Mouse (Mus musculus) c-Kit-positive CD71-positive TER-119-positive erythroid progenitor cells, embryonic 14.5 days (primary cell): Measurements from ENCODE around the gene Atp6v1c2.

ENCODE experiments used
- DNase-seq: peaks from one replicate; pipeline ENCODE4 v3.0.0-alpha.2; 2013; ENCODE audit warnings: low spot score

The Atp6v1c2 gene

DNA sequence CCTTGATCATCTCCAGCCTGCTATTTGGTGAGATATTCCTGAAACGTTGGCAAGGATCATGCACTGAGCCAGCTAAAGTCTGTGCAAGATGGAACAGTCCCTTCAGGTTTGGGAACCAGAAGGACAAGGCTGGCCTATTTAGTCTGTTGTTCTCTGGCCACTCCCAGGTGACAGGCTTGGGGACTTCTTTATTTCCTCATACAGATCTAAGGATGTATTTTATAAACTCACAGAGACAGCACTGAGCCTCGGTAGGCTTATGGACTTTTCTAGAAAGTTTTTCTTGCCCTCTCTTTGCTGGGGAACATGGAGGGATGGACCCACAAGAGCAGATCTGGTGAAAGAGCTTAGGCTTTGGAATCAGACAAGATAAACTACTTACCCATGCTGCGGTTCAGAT lies at the start of gene Atp6v1c2:
Gene Atp6v1c2, minus strand, starts transcription at position 101 of the 400 bp plus-strand sequence.
- no peak for DNase-seq

DNA sequence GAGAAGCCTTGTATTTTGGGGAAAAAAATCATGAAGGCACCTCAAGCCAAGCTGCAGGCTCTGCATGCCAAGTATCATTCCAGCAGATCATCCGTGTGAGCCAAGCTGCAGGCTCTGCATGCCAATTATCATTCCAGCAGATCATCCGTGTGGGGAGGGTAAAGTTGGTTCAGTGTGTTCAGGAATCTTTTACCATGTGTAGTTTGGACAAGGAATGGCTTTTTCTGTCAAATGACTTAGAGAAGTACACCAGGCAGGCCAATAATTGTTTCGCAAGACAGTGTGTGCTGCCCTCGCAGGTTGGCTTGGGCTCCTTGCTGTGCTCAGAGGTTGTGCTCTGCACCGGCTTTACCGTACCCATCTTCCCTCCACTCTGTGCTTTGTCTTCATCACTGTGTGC lies 47.4 kb upstream of the Atp6v1c2 start:
- no peak for DNase-seq

DNA sequence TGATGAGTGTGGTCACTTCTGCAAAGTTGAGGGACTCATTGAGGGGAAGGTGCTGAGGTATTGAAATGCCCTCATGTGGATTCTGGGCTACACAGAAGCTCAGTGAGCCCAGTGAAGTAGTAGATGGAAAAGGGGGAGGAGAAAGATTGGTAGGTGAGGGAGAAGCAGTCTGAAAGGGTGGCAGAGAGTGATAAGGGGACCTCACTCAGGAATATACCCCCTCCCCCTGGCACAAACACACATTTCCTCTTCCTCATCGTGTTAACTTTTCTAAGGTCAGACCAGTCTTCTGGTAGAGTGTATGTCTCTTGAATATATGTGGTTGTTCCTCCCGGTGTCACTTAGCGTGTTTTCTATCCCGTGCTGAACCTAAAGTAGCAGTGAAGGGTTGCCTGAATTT lies 46.1 kb upstream of the Atp6v1c2 start:
- no peak for DNase-seq

DNA sequence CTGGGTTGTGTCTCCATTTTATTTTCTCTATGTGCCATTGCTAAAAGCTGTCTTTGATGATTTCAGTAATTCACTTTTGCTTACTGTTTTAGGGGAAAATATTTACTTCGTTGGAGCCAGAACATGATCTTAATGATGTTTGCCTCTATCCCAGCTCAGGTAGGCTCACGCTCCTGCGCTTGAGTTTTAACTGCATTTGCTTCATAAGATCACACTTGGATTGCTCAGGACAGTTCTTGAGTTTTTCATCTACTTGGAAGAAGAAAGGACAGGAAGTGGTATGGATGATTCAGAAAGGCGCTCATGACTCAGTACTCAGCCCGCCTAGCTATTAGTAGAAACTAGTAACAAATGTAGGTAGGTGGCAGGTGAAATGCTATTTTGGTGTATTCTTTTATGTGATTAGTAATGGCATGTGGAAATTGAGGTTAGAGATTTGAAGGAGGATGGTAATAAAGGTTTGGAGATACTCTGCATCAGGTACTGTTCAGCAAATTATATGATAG lies 44.4 kb upstream of the Atp6v1c2 start:
- no peak for DNase-seq

DNA sequence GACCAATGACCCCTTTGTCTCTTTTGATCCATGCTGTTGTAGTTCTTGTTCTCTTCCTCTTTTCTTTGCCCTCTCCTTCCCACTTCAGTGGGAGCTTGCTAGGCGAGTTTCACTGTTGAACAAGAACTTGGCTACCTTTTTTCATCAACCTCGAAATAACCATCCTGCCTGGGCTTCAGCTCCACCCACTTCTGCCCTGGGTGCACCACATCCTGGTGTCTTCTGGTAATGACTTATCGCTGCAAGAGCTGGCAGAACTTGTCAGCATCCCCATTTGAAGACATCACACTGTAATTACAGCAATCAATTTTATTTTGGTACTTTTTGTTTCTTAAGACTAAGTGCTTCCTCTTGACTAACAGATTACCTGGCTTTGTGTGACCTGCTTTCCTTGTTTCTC lies 43.5 kb upstream of the Atp6v1c2 start:
- DNase-seq: no peak

DNA sequence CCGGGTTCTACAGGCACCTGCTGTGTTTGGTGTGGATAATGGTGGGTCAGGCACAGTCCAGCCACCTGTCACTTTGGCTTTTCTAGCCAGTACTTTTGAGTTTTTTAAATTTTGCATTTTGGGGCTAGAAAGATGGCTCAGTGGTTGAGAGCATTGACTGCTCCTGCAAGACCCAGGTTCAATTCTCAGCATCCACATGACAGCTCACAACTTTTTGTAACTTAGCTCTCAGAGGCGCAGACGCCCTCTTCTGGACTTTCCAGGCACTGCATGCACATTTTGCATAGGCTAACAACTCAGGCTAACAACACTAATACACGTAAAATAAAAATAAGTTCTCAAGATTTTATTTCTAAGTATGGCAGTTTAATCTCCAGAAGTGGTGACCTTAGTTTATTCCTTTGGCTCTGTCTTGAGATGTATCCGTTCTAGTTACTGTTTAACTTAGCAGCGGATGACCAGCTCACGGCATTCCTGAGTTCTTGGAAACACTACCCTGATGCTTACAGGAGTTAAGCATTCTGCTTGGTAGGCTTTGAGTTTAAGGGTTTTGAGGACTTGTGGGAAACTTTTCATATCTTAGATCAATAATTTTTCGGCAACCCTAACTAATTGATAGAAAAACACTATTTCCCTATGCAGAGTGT lies 42.6 kb upstream of the Atp6v1c2 start:
- DNase-seq: peak; percentile 26

DNA sequence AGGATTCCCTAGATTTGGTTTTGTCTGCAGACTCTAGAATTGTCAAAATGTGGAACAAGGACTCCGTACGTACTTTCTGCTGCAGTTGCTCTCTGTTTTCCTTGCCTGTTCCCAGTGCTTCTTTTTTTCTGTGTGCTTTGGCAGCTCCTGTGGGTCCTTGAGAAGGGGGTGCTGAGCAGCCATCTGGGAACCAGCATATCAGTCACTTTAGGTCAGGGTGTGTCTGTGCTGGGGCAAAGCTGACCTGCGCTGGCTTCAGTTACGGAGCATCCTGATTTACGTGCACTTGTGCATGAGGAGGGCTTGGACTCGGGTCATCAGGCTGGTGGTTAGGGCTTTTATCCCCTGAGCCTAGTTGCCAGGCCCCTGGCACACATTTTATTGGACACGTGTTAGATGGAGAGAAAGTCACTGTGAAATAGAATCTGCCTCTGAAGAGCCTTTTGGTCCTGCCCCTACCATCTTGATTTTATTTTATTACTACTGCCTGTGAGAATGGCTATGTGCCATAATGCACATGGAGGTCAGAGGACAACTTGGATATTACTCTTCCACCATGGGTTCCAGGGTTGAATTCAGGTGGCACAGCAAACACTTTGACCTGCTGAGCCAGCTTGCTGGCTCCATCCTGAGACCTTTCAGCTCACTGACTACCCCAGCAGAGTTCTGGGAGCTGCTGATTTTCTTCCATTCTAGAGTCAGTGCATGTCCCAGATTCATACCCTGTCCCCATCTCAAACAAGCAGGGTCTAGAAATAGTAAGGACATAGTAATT lies 40.6 kb upstream of the Atp6v1c2 start:
- no peak for DNase-seq

DNA sequence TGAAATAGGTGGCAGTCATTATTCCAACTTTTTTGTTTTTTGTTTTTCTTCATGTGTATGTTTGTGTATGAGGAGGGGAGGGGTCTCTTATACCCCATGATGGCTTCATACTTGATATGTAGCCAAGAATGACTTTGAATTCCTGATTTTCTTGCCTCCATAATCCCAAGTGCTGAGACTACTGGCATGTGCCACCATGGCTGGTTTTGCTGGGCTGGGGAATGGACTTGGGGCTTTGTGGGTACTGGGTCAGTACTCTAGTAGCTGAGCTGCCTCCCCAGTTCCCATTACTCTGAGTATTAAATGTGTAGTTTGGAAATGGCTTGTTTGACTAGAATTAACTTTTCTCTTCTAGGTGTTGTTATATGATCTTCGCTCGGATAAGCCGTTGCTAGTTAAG lies 40.0 kb upstream of the Atp6v1c2 start:
- no peak for DNase-seq

DNA sequence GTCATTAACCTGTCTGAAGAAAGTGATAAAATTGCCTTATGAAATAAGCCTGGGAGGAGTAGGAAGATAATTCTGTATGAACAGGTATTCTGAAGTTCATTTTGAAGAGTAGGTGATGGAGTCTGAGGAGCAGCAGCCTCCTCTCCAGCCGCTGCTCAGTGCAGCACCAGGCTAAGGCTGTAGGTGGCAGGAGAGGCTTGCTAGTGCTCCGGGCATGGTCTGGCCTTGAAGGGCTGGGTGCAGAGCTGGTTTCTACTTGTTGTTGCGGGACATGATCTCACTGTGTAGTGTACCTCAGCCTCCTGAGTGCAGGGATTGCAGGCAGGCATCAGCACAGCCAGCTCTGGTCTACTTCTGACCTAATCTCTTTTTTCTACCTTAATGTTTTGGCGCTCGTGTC lies 37.8 kb upstream of the Atp6v1c2 start:
- no peak for DNase-seq

DNA sequence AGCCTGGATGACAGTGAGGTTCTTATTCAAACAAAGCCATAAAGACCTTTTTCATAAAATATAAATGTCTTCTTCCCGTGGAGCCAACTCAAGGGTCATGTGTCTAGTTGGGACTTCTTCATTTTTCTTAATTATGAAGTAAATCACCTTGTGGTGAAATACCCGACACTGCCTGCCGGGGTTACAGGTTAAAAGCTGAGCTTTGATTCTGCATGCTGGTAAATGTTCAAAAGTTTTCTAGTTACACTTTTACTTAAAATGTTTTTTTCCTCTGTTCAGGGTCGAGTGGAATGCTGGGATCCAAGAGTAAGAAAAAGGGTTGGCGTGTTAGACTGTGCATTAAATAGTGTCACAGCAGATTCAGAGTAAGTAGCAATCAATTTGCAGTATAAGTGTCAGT lies 33.2 kb upstream of the Atp6v1c2 start:
- DNase-seq: no peak

DNA sequence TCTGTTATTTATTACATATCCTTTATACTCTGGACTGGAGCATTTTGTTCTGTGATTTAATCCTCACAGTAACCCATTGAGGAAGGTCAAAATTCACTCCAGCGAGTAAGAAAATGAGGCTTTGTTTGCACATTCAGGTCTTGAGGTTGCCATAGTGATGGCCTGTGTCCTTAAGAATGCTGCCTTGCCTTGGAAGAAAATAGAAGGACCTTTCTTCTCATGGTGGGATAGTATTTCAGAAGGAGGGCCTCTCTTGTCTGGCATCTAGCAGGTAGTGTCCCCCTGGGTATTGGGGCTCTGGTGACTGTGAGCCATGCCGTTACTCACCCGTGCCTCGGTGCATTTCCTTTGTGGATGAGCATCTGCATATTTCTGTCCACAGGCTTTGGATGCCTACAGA lies 31.5 kb upstream of the Atp6v1c2 start:
- DNase-seq: no peak

DNA sequence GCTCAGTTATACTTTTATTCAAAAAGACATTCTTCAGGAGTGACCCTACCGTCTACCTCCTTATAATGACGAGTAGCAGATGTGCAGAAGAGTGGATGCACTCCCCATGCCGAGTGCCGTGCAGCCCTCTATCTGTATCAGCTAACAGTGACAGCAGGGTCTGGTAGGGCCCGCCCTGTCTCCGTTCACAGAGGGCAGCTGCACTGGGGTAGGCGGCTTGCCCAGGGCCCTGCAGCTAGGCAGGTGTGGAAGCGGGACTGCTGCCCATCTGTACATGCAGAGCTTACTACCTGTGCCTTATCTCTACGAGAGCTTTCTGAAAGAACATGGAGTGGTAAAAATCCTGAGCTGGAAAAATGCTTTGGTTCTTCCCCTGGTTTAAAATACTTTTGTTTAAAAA lies 30.9 kb upstream of the Atp6v1c2 start:
- DNase-seq: no peak

DNA sequence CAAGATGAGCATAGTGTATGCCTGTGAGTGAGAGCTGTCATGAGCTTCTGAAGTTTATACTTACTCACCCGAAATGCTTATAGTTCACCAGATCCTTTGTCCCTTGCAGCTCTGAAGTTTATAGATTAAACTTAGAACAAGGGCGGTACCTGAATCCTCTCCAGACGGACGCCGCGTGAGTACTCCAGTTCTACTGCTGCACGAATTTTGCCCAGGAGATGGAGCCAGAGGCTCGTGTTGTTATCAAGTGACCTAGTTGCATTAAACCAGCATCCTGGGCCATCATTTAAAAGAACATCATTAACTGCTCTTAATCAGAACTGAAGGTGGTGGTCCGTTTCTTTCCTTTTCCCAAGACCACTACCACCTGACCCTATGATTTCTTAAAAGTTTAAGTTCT lies 29.8 kb upstream of the Atp6v1c2 start:
- DNase-seq: no peak

DNA sequence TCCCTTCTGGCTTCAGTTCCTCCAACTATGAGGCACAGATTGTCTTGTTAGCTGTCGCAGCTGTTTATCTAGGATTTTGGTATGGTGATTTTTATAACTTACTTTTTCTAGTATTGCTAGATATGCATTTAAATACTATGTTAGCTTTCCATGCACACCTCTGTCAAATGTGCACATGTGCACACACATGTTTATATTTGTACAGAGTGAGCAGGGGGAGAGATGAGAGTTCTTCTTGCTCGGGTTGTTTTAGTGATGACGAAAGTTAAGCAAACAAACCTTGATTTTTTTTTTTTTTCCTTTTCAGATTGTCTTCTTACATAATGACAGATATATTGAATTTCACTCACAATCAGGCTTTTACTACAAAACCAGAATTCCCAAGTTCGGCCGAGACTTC lies 28.6 kb upstream of the Atp6v1c2 start:
- DNase-seq: no peak

DNA sequence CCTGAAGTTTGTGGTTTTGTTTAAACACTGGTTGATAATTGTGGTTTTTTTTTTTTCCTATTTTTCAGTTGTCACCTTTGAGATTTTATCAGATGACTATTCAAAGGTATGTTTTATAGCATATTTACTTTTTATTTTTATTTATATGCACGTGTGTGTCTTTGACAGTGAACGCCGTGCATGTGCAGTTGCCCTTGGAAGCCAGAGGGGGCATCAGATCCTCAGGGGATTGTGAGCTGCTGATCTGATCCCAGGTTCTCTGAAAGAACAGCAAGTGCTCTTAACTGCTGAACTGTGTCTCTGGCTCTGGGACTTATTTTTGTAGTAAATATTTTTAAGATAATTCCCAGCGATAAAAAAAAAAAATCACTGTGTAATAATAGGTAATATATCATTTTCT lies 27.7 kb upstream of the Atp6v1c2 start:
- no peak for DNase-seq

DNA sequence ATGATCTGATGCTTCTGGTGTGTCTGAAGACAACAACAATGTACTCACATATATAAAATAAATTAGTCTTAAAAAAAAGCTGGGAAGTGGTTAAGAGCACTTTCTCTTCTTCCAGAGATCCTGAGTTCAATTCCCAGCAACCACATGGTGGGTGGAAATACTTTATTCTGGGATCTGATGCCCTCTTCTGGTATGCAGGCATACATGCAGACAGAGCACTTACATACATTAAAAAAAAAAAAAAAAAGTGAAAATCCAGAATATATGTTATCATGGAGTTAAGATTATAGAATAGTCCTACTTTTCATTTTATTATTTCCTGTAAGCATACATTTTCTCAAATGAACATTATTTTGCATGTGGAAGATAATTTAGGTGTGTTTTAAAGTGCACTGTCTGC lies 20.9 kb upstream of the Atp6v1c2 start:
- DNase-seq: no peak

DNA sequence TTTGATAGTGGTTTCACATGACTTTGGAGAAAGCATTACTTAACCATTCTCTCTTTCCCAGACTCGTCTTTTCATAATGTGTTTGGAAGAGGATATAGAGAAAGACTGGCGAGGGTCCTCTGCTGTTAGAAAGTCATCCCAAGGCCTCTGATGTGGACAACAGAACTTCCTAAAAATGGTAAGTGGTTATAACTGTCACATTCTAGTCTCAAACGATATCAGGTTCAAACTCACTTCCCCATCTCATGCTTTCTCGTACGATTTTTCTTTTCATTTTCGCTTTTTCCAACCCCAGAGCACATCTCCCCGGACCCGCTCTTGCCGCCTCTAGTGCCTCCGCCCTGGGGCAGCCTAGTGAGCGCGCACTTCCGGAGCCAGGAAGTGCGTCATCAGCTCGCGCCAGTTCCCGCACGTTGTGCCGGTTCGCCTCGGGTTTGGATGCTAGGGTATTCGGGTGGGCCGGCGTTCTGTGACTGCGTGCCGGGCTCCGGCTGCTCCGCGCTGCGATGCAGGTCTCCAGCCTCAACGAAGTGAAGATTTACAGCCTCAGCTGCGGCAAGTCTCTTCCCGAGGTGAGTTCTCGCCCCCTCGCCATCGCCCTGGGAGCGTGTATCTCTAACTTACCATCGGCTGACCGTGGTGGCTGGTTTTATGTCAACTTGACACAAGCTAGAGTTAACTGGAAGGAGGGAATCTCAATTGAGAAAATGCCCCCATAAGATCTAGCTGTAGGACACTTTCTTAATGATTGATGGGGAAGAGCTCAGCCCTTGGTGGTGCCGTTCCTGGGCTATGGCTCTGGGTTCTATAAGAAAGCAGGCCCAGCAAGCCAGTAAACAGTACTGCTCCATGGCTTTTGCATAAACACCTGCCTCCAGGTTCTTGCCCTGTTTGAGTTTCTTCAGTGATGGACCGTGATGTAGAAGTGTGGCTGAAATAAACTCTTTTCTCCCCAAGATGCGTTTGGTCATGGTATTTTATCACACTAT lies 19.2 kb upstream of the Atp6v1c2 start, which contains the start of gene Nol10:
Gene Nol10, plus strand, starts transcription at position 411 of the 989 bp plus-strand sequence.
- DNase-seq: peak; percentile 87

DNA sequence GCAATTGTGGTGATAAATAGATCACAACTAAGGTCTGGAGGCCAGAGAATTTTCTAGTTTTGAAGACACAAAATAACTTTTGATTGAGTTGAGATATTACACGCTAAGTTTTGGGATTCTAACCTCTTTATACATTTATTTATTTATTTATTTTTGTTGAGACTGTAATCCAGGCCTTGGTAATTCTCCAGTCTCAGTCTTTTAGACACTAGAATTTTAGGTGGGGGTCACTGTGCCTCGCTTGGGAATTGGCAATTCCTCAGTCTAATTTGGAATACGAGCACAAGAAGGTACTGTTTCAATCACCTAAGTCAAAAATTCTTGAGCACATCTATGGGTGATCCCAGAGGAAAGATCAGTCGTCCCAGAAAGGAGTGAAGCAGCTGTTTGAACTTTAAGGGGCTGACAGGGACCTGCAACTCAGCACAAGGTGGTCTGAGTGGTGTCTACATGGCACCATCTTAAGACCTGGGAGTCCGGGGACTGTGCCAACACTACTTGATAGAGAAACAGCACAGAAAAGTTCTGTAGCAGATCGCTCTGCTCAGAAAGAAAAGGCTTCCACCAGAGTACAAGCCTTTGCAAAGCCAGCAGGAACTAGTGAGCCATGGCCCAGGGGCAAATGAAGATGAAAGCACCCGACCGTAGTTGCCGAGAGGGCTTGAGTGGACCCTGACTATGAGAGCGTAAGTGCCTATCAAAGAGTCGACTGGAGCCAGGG lies 18.3 kb upstream of the Atp6v1c2 start:
- DNase-seq: peak; percentile 22

DNA sequence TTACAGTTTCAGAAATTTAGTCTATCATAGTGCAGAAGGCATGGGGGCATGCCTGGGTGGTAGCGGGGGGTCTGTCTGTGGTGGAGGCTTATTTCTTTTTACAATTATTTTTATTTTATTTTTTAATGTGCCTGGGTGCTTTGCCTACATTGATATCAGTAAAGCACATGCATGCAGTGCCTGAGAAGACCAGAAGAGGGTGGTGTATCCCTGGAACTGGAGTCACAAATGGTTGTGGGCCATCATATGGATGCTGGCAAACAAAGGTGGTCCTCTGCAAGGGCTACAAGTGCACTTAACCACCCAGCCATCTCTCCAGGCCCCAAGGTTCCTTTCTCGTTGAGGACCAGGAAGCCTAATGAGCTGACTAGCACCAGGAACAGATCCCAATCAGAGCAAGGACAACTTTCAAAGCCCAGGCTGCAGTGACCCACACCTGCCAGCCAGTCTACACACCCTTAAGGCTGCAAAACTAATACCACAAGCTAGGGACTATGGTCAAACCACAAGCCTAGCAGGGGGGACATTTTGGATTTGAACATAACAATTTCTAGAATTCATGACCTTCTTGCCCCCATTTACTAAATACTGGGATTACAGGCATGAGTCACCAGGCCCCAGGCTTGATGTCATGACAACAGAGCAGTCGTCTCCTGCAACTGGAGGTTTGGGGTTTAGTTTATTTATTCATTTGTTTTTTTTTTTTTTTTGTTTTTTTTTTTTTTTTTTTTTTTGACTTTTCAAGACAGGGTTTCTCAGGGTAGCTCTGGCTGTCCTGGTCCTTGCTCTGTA lies 10.2 kb upstream of the Atp6v1c2 start:
- no peak for DNase-seq

DNA sequence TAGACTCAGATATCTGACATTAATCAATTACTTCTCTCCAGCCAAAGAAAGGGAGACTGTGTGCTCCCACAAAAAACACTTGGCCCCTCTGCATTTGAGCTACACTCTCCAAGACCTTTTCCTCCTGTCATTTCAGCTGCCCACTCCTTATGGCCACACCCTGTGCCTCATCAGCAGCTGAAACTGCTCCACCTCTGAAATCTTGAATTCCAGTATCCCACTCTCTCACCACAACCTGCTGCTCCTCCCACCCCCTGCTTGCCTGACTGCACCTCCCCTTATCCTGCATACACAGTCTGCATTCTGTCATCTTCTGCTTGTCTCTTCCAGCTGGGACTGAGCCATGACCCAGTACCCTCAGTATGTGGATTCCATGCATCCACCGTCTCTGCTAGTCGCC lies 9.2 kb upstream of the Atp6v1c2 start:
- no peak for DNase-seq

DNA sequence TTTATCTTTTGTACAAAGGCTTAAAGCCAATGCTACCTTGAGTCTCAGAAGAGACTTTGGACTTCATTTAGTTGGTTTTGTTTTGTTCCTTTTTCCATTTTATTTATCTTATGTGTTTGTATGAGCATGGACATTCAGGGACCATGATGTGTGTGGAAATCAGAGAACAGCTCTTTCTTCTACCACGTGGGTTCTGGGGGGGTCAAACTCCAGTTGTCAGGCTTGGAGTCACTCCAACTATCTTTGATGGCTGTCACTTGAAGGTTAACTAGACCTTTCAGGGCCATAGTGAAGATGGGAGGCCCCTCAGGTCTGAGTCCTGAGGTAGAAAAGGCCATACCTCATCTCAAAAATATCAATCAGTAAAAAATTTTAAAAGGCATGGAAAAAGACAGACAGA lies 4.3 kb upstream of the Atp6v1c2 start:
- DNase-seq: no peak
